Mouse (Mus musculus): ENCODE measurements around the gene Klhdc2.
A peak's percentile ranks its signal among the peaks of the same experiment; 100 is the strongest.

Gene Klhdc2

GRCm38 (mm10) chr12:69300391-69300790 lies 3.9 kb downstream of the Klhdc2 start:
- no peak for DNase-seq (ENCODE audit: low spot score)

GRCm38 (mm10) chr12:69302171-69302570 lies 5.7 kb downstream of the Klhdc2 start:
- DNase-seq (ENCODE audit: low spot score) = no peak

GRCm38 (mm10) chr12:69304051-69304450 lies 7.6 kb downstream of the Klhdc2 start:
- no peak for DNase-seq (ENCODE audit: low spot score)

GRCm38 (mm10) chr12:69306333-69306732 lies 9.9 kb downstream of the Klhdc2 start:
- DNase-seq (ENCODE audit: low spot score) = no peak

- DNase-seq (ENCODE audit: low spot score) = no peak
These were observed 13.2 kb downstream of the Klhdc2 start for GRCm38 (mm10) chr12:69309659-69310058.

GRCm38 (mm10) chr12:69318431-69318830 lies 21.9 kb downstream of the Klhdc2 start:
- no peak for DNase-seq (ENCODE audit: low spot score)

- peak; percentile 59 for DNase-seq (ENCODE audit: low spot score)
These were observed 34.7 kb downstream of the Klhdc2 start for GRCm38 (mm10) chr12:69331187-69331586.

GRCm38 (mm10) chr12:69332147-69332546 lies 35.7 kb downstream of the Klhdc2 start:
- DNase-seq (ENCODE audit: low spot score) = peak; percentile 2

- peak; percentile 42 for DNase-seq (ENCODE audit: low spot score)
These were observed 37.1 kb downstream of the Klhdc2 start for GRCm38 (mm10) chr12:69333547-69333946.

GRCm38 (mm10) chr12:69349928-69350327 lies 53.4 kb downstream of the Klhdc2 start:
- DNase-seq (ENCODE audit: low spot score) = no peak

- DNase-seq (ENCODE audit: low spot score) = no peak
These were observed 55.2 kb downstream of the Klhdc2 start for GRCm38 (mm10) chr12:69351685-69352084.

- DNase-seq (ENCODE audit: low spot score) = peak; percentile 90
These were observed 60.2 kb downstream of the Klhdc2 start, which contains the start of gene Nemf for GRCm38 (mm10) chr12:69356546-69357299. TSS of gene Nemf (minus strand) at chr12:69357165.

GRCm38 (mm10) chr12:69357300-69357646 lies 60.8 kb downstream of the Klhdc2 start:
- DNase-seq (ENCODE audit: low spot score) = no peak
